Mouse (Mus musculus) kidney, embryonic 14.5 days (tissue): ENCODE data around the gene Por. TPM values are rescaled to one million over a fixed set of nuclear protein-coding genes. Genes with fewer than 3 reads are reported as not detected.
A peak's percentile ranks its signal among the peaks of the same experiment; 100 is the strongest.

Experiments
- ATAC-seq: fragments of 200-750 bp; cut with Nextera tagmentation; 2 replicates; pipeline ENCODE4 v1.8.0; 2017; ENCODE audit warnings: moderate number of reproducible peaks, mild to moderate bottlenecking, moderate TSS enrichment, moderate library complexity; ENCODE audit not compliant: low FRiP score, low TSS enrichment
- H3K27ac ChIP-seq: fragments of 300-500 bp; sonication (generic); 2 replicates; pipeline ENCODE4 v1.5.1; 2014; ENCODE audit warnings: low read depth, mild to moderate bottlenecking, low read length, moderate library complexity, mixed read lengths
- H3K27me3 ChIP-seq: fragments of 300-500 bp; sonication (generic); 2 replicates; pipeline ENCODE4 v1.6.1; 2014; ENCODE audit warnings: mild to moderate bottlenecking, low read length; ENCODE audit not compliant: control insufficient read depth, insufficient read depth
- H3K36me3 ChIP-seq: fragments of 300-500 bp; sonication (generic); 2 replicates; pipeline ENCODE4 v1.6.1; 2014; ENCODE audit warnings: low read length, mixed read lengths; ENCODE audit not compliant: control insufficient read depth, insufficient read depth
- H3K4me1 ChIP-seq: fragments of 300-500 bp; sonication (generic); 2 replicates; pipeline ENCODE4 v1.6.1; 2014; ENCODE audit warnings: low read length, mixed read lengths; ENCODE audit not compliant: control insufficient read depth, insufficient read depth
- H3K4me2 ChIP-seq: fragments of 300-500 bp; sonication (generic); replicated peaks from 2 replicates; pipeline ENCODE4 v1.6.1; 2014; ENCODE audit warnings: low read depth, mild to moderate bottlenecking, low read length
- H3K4me3 ChIP-seq: fragments of 300-500 bp; sonication (generic); 2 replicates; pipeline ENCODE4 v1.5.1; 2014; ENCODE audit warnings: mild to moderate bottlenecking, low read length
- H3K9ac ChIP-seq: fragments of 300-500 bp; sonication (generic); 2 replicates; pipeline ENCODE4 v1.6.1; 2014; ENCODE audit warnings: low read depth, mild to moderate bottlenecking, low read length, moderate library complexity
- H3K9me3 ChIP-seq: fragments of 300-500 bp; sonication (generic); 2 replicates; pipeline ENCODE4 v1.6.1; 2016; ENCODE audit warnings: low read length; ENCODE audit not compliant: control insufficient read depth
- WGBS: fragments of 180-500 bp; shearing (Covaris S2); extraction: QIAGEN DNeasy Blood & Tissue Kit; methylation state at CpG from one replicate; pipeline ENCODE4 v1.1.7; 2014; 5-methylcytosine and 5-hydroxymethylcytosine counted together
- polyA plus RNA-seq: library from polyadenylated mRNA; unstranded; fragments of >200 nt; fragmentation: Nextera tagmentation; extraction: Ambion mirVana; gene quantifications from 2 replicates; pipeline ENCODE4 v1.2.1, GENCODE M21; 2014

The Por gene
- polyA plus RNA-seq, 1 experiment from 2014 or later, result 64.2 TPM

DNA sequence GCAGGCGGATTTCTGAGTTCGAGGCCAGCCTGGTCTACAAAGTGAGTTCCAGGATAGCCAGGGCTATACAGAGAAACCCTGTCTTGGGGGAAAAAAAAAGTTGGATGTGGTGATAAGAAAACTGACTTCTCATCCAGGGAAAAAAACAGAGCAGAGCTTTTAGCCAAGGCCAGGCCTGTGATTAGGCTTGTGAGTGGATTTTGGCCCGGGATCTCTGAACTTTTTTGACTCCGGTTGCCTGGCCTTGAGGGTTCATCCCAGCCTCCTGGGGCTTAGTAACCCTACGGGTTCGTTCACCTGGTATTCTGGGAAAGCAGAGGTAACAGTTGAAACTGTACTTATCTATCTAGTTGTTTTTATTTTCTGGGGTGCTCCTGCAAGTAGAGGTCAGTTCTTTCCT lies 8.6 kb downstream of the Por start:
- Histone ChIP-seq H3K36me3 (no peaks in the 10 kb centered on the region), H3K9me3 (no peaks in the 10 kb centered on the region), H3K9ac (no peak overlapping the region), H3K4me1 (peaks cover 19% of the 10 kb centered on the region), H3K4me2 (no peak overlapping the region), H3K27me3 (no peaks in the 10 kb centered on the region), H3K27ac (no peak overlapping the region), H3K4me3 (no peak overlapping the region)
- no peak for ATAC-seq
- WGBS, result 89% methylated on average over 6 of the region's 6 CpGs

DNA sequence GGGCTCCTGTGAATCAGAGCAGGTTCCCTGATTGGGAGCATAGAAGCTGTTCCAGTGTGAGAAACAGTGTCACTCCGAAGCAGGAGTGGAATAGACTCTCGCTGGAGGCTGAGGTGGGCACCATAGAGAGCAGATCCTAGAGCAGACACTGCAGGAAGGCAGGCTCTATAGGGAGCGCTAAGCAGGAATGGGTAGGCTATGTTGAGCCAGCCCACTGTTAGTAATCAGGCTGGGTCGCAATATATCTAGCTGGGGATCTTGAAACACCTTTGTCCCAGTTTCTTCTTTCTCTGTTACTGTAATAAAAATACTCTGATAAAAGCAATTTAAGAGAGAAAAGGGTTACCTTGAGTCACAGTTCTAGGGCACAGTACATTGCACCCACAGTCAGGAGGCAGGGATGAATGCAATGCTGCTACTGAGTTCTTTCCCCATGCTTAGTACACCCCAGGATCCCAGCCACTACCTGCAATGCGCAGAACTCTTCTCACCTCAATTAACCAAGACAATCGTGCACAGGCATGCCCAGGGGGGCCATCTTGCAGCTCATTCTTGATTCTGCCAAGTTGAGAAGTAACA lies 11.2 kb downstream of the Por start:
- no peak overlapping the region for H3K9ac ChIP-seq
- H3K9me3 ChIP-seq, result no peaks in the 10 kb centered on the region
- H3K4me3 ChIP-seq, result no peak overlapping the region
- H3K4me2 ChIP-seq, result no peak overlapping the region
- ATAC-seq, result no peak
- H3K4me1 ChIP-seq, result no peaks in the 10 kb centered on the region
- WGBS, result 89% methylated on average over 6 of the region's 6 CpGs
- H3K36me3 ChIP-seq, result no peaks in the 10 kb centered on the region
- no peak overlapping the region for H3K27ac ChIP-seq
- no peaks in the 10 kb centered on the region for H3K27me3 ChIP-seq

DNA sequence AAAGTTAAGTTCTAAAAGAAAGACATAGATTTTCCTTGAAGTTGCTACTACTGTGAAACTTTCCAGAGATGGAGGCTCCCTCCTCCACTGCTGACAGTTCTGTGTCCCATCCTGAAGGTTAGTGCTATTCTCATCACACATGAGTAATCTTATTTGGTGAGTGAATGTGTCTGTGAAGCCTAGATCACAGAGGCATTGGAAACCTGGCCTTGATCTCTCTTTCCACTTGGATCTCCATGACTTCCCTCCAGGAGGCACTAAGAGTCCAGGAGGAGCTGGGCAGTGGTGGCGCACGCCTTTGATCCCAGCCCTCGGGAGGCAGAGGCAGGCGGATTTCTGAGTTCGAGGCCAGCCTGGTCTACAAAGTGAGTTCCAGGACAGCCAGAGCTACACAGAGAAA lies 12.2 kb downstream of the Por start:
- H3K27ac ChIP-seq, result no peak overlapping the region
- ATAC-seq, result no peak
- H3K36me3 ChIP-seq, result no peaks in the 10 kb centered on the region
- WGBS, result 97% methylated on average over 4 of the region's 5 CpGs
- no peaks in the 10 kb centered on the region for H3K27me3 ChIP-seq
- H3K4me2 ChIP-seq, result no peak overlapping the region
- H3K9ac ChIP-seq, result no peak overlapping the region
- H3K9me3 ChIP-seq, result no peaks in the 10 kb centered on the region
- no peaks in the 10 kb centered on the region for H3K4me1 ChIP-seq
- no peak overlapping the region for H3K4me3 ChIP-seq

DNA sequence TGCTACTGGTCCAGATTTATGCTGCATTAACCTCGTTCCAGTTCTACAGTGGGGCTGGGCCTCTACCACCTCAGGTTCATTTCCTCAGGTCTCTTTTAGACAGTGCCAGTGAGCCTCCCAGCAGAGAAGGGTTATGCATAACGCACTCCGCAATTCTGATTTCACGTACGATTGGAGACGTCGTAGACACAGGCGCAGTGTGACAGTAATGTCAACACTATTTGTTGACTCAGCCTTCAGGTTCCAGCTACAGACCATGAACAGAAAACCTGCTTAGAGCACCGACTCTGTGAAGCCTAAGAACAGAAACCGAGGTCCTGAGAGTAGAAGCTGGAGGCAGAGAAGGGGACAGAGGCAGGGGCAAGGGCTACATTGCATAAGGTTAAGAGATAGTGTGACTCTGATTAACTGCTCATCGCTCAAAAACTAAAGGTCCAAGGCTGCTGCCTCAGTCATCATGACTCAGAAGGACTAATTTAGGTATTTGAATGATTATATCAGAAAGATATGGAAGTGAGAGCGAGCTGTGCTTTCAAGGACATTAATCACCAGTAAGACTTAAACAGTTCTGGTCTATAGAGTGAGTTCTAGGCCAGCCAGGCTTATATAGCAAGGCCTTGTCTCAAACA lies 13.2 kb downstream of the Por start:
- peaks cover 3% of the 10 kb centered on the region for H3K4me1 ChIP-seq
- H3K9ac ChIP-seq, result no peak overlapping the region
- H3K9me3 ChIP-seq, result no peaks in the 10 kb centered on the region
- no peaks in the 10 kb centered on the region for H3K27me3 ChIP-seq
- H3K4me3 ChIP-seq, result no peak overlapping the region
- 71% methylated on average over 12 of the region's 12 CpGs for WGBS
- no peak overlapping the region for H3K27ac ChIP-seq
- H3K36me3 ChIP-seq, result no peaks in the 10 kb centered on the region
- H3K4me2 ChIP-seq, result no peak overlapping the region
- ATAC-seq, result no peak

GRCm38 (mm10) chr5:135690401-135690800 lies 20.6 kb downstream of the Por start:
- H3K27ac ChIP-seq, result no peak overlapping the region
- H3K4me1 ChIP-seq, result peaks cover 10% of the 10 kb centered on the region
- peak overlapping the region; percentile 73; the same call in 1 of the 2 replicates for H3K4me3 ChIP-seq
- H3K27me3 ChIP-seq, result no peaks in the 10 kb centered on the region
- no peak for ATAC-seq
- no peak overlapping the region for H3K9ac ChIP-seq
- no peaks in the 10 kb centered on the region for H3K9me3 ChIP-seq
- WGBS, result 79% methylated on average over 5 of the region's 5 CpGs
- peak overlapping the region; percentile 84 for H3K4me2 ChIP-seq
- H3K36me3 ChIP-seq, result no peaks in the 10 kb centered on the region

DNA sequence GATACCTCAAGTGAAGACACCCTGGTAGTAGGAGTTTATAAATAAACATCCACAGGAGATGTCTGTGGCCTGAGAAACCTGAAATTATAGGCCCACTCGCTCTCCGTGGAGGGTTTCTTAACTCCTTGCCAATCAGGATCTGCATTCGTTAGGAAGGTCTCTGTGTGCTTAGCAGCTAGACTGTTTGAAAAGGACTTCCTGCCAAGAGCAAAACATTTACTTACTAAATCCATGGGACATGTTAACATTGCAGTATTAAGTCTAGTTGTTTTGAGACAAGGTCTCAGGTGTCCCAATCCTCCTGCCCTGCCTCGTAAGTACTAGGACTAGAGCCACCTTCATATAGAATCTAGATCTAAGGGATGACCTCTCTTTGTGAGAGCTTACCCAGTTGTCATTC lies 21.4 kb downstream of the Por start:
- Histone ChIP-seq H3K4me1 (peaks cover 10% of the 10 kb centered on the region), H3K4me2 (no peak overlapping the region), H3K9ac (no peak overlapping the region), H3K27ac (no peak overlapping the region), H3K4me3 (no peak overlapping the region), H3K9me3 (no peaks in the 10 kb centered on the region), H3K36me3 (no peaks in the 10 kb centered on the region), H3K27me3 (no peaks in the 10 kb centered on the region)
- no peak for ATAC-seq
- WGBS, result 88% methylated on average over 4 of the region's 4 CpGs

GRCm38 (mm10) chr5:135693281-135693853 lies 23.5 kb downstream of the Por start:
- no peak overlapping the region for H3K9ac ChIP-seq
- ATAC-seq, result no peak
- no peak overlapping the region for H3K27ac ChIP-seq
- peaks cover 5% of the 10 kb centered on the region; the same call in 1 of the 2 replicates for H3K4me1 ChIP-seq
- no peaks in the 10 kb centered on the region for H3K36me3 ChIP-seq
- H3K4me3 ChIP-seq, result no peak overlapping the region
- H3K9me3 ChIP-seq, result no peaks in the 10 kb centered on the region
- H3K4me2 ChIP-seq, result no peak overlapping the region
- no peaks in the 10 kb centered on the region for H3K27me3 ChIP-seq
- WGBS, result 92% methylated on average over 5 of the region's 5 CpGs

- H3K4me2 ChIP-seq, result no peak overlapping the region
- WGBS, result 48% methylated on average over 7 of the region's 7 CpGs
Measured at GRCm38 (mm10) chr5:135695277-135695721, 25.5 kb downstream of the Por start.

GRCm38 (mm10) chr5:135697711-135698111 lies 27.9 kb downstream of the Por start:
- peaks cover 7% of the 10 kb centered on the region; the same call in 1 of the 2 replicates for H3K36me3 ChIP-seq
- no peak overlapping the region for H3K4me3 ChIP-seq
- no peak overlapping the region for H3K4me2 ChIP-seq
- no peaks in the 10 kb centered on the region for H3K4me1 ChIP-seq
- H3K9me3 ChIP-seq, result no peaks in the 10 kb centered on the region
- H3K27ac ChIP-seq, result no peak overlapping the region
- no peaks in the 10 kb centered on the region for H3K27me3 ChIP-seq
- no peak overlapping the region for H3K9ac ChIP-seq
- 88% methylated on average over 5 of the region's 5 CpGs for WGBS
- ATAC-seq, result no peak

More at GRCm38 (mm10) chr5:135695277-135695721, 25.5 kb downstream of the Por start:
- no peak for ATAC-seq
- Histone ChIP-seq H3K27me3 (no peaks in the 10 kb centered on the region), H3K36me3 (no peaks in the 10 kb centered on the region), H3K4me3 (no peak overlapping the region), H3K9ac (no peak overlapping the region), H3K4me1 (peaks cover 2% of the 10 kb centered on the region; the same call in 1 of the 2 replicates), H3K9me3 (no peaks in the 10 kb centered on the region), H3K27ac (no peak overlapping the region)
